Mouse (Mus musculus) Patski (cell line): ENCODE results near the gene Hras. TPM values are rescaled to one million over a fixed set of nuclear protein-coding genes. Genes with fewer than 3 reads are reported as not detected.
A peak's percentile ranks its signal among the peaks of the same experiment; 100 is the strongest.

ENCODE experiments used
- ATAC-seq: fragments of 100-300 bp; one replicate; pipeline ENCODE4 v1.8.0; 2021
- CTCF ChIA-PET: fragments of 350-600 bp; sonication (Branson Sonifier 250); formaldehyde crosslinking; loops from one replicate; lab custom pipeline; 2022; ENCODE audit warnings: inconsistent platforms; lab: Charles Lee
- POLR2A ChIA-PET: fragments of 350-600 bp; sonication (Branson Sonifier 250); formaldehyde crosslinking; loops from one replicate; lab custom pipeline; 2022; ENCODE audit warnings: antibody characterized with exemption, inconsistent platforms; lab: Charles Lee
- DNase-seq: peaks from one replicate; pipeline ENCODE4 v3.0.0-alpha.2; 2011; ENCODE audit warnings: low read depth, low spot score
- H3K27me3 ChIP-seq: fragments of 371-371 bp; one replicate; pipeline ENCODE4 v1.5.1; 2021
- CTCF ChIP-seq: fragments of 100-300 bp; IDR thresholded peaks from one replicate; pipeline ENCODE4 v1.5.1; 2021
- in situ Hi-C: fragments of 300-500 bp; cut with MboI; formaldehyde crosslinking; loops from 3 replicates; pipeline ENCODE4 v1.11.1; 2018; ENCODE audit warnings: low pct_unique_long_range_greater_than_20kb, mixed read lengths
- polyA plus RNA-seq: library from polyadenylated mRNA; unstranded; gene quantifications from one replicate; pipeline ENCODE4 v1.2.3, GENCODE M21; 2021

The Hras gene
- polyA plus RNA-seq, 1 experiment from 2014 or later = 80.1 TPM

DNA sequence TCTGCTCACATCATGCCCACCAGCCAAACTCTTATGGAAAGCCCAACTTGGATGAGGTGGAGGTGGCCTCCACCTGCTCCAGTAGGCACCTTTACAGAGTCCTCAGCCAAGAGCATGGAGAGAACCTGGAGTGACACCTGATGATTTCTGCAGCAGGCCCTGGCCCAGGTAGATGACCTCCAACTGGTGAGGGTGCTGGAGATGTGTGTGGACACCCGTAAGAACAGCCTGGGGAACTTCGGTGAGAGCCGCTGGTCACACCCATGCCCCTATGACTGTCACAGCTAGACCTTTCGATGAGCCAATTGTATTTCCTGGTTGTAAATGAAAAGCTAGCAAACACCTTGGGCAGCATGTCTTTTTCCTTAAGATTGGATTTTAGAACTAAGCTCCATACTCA lies 4.3 kb upstream of the Hras start:
- in situ Hi-C loops = no loop called here

DNA sequence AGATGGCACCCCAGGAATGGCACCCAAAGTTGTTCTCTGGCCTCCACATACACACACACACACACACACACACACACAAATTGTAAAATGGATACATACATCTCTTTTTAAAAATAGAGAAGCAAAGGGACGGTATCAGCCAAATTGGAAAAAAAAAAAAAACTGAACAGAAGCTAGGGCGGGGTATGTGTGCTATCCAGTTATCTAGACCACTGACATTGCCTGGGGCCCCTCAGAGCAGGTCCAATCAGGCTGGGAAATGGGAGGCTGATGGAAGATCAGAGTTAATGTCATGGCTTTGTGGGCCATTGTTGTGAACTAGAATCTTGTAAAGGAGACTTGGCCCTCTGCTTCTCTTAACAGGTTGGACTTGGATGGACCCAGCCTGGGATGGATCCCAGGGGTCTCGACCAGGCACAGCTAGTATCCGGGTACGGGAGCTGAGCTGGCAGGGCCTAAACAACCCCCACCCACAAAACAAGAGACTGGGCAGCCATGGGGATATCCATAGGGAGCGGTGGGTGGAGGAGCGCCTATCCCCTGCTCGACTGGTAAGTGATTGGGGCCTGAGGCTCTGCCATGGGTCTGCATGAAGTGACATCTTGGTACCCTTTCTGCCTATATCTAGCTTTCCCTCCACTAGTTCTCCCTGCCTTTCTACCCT lies 2.9 kb upstream of the Hras start:
- no peak for TF ChIP-seq CTCF
- no peak for DNase-seq
- no peak for ATAC-seq
- in situ Hi-C loops = no loop called here
- CTCF ChIA-PET = interaction anchor here (1.1 kb wide), 1 partner anchor 37 kb away, joined by 3 read pairs; no protein-coding TSS in a partner anchor
- H3K27me3 ChIP-seq = no peaks in the 10 kb centered on the region
- POLR2A ChIA-PET = interaction anchor here (3.1 kb wide), 1 partner anchor 19 kb away, joined by 14 read pairs; the partner anchor contains the start of gene Rassf7

More for the DNA sequence above, 4.3 kb upstream of the Hras start:
- ChIA-PET CTCF (no interaction called here), POLR2A (no interaction called here)
- no peak for TF ChIP-seq CTCF
- ATAC-seq = no peak
- no peaks in the 10 kb centered on the region for H3K27me3 ChIP-seq
- DNase-seq = no peak

DNA sequence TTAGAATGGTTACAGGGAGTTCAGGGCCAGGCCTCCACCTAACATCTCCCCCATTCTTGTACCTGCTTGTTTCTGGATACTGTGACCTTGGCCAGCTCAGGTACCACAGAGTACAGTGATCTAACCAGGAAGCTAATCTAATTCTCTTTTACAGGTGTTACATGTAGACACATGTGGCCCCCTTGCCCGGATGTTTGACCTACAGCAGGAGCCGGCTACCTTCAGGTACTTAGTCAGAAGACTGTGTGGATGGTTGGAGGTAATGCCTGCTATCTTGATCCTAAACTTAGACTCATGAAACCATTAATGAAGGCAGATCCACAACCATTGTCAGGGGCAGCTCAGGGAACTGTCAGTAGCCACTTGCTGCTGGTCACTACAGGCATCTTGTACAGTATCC lies 1.9 kb upstream of the Hras start:
- no peaks in the 10 kb centered on the region for H3K27me3 ChIP-seq
- ChIA-PET POLR2A (interaction anchor here (3.1 kb wide), 1 partner anchor 20 kb away, joined by 14 read pairs; the partner anchor contains the start of gene Rassf7), CTCF (interaction anchor here (1.1 kb wide), 1 partner anchor 38 kb away, joined by 3 read pairs; no protein-coding TSS in a partner anchor)
- in situ Hi-C loops = no loop called here
- no peak for DNase-seq
- no peak for TF ChIP-seq CTCF
- ATAC-seq = no peak

DNA sequence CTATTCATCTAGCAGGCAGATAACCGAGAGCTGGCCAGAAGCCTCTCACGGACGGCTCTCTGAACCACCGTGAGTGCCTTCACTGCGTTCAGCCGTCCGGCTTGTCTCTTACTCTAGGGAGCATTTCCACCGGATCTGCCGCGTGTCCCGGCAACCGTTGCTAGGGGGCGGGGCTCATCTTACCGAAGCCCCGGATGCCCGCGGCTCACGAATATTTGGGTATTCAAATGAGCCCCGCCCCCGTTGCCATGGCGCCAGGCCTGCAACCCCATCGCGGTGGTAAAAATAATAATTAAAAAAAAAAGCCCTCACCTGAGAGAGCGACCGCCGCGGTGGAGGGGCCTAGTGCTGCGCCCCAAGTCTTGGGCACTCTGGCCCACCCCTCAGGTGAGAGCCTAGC lies 1.0 kb upstream of the Hras start:
- TF ChIP-seq CTCF = no peak
- ChIA-PET CTCF (no interaction called here), POLR2A (interaction anchor here (0.9 to 3.1 kb wide), 4 partner anchors 16 to 221 kb away, joined by 4 to 14 read pairs (median 4); partner anchors contain the start of gene Rassf7)
- ATAC-seq (peak; percentile 24), DNase-seq (peak; percentile 46)
- in situ Hi-C loops = no loop called here
- no peaks in the 10 kb centered on the region for H3K27me3 ChIP-seq

DNA sequence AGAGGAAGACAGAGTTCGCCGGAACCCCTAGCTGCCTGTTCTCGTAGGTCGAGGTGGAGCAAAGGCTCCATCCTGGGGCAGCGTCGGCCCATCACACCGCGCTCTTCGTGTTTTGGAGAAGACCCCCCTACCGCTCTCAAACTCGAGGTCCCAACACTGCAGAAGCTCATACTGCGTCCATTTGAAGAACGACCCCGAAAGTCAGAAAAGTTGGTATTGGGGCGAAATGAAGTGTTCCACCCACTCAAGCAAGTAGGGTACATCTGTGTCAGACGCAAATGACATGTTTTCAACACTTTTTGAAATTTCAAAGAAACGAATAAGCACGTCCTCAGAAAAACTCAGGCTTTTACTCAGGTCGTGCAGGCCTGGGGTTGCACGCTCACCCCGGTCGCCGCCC lies 604 bp upstream of the Hras start:
- no peaks in the 10 kb centered on the region for H3K27me3 ChIP-seq
- ChIA-PET POLR2A (interaction anchor here (0.9 to 3.1 kb wide), 4 partner anchors 16 to 221 kb away, joined by 4 to 14 read pairs (median 4); partner anchors contain the start of gene Rassf7), CTCF (no interaction called here)
- no peak for TF ChIP-seq CTCF
- peak; percentile 11 for ATAC-seq
- in situ Hi-C loops = no loop called here
- DNase-seq = no peak

DNA sequence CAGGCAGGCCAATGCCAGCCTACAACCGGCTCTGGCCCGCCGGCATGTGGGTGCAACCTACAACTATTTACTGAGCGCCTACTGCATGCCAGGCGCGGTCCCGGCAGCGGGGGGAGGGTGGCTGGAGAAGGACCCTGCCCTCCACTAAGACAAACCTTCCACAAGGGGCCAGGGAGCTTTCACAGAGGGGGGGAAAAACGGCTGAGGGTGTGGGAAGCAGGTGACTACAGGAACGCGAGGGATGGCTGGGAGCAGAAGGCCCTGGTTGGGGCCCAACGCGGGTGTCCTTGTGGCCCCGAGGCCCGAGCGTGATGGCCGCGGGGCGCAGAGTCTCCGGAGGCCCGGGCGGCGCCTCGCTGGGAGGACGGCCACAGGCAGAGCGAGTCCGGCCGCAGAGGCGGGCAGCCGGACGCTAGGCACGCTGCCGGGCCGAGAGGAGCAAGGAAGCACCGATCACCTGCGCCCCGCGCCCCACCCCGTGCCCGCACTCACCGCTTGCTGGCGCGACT lies 403 bp downstream of the Hras start:
- TF ChIP-seq CTCF = no peak
- CTCF ChIA-PET = interaction anchor here (2.5 kb wide), 1 partner anchor 17 kb away, joined by 6 read pairs; no protein-coding TSS in a partner anchor
- ATAC-seq = peak; percentile 36
- H3K27me3 ChIP-seq = no peaks in the 10 kb centered on the region
- in situ Hi-C loops = no loop called here
- no peak for DNase-seq
- POLR2A ChIA-PET = interaction anchor here (0.6 to 1.9 kb wide), 8 partner anchors 24 to 709 kb away, joined by 3 to 5 read pairs (median 4); partner anchors contain the start of gene Phrf1

DNA sequence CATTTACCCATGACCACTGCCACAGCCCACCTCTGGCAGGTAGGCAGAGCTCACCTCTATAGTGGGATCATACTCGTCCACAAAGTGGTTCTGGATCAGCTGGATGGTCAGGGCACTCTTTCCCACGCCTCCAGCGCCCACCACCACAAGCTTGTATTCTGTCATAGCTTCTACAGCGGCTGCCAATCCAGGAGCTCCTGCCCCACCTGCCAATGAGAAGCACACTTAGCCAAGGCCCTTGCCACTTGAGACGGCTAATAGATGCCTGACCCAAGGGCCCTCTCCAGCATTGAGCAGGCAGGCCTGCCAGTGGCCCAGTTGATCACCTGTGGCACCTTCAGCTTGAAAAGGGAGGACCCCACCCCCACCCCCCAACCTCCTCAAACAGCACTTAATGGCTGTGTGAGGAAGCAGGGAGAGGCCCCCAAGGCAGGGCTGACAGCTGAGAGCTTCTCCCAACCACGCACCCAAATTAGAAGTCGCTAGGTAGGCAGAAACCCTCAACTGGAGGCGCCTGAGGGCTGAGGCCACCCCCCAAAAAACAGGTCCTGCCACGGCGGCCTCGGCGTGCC lies 943 bp downstream of the Hras start:
- in situ Hi-C loops = no loop called here
- no peak for DNase-seq
- TF ChIP-seq CTCF = no peak

DNA sequence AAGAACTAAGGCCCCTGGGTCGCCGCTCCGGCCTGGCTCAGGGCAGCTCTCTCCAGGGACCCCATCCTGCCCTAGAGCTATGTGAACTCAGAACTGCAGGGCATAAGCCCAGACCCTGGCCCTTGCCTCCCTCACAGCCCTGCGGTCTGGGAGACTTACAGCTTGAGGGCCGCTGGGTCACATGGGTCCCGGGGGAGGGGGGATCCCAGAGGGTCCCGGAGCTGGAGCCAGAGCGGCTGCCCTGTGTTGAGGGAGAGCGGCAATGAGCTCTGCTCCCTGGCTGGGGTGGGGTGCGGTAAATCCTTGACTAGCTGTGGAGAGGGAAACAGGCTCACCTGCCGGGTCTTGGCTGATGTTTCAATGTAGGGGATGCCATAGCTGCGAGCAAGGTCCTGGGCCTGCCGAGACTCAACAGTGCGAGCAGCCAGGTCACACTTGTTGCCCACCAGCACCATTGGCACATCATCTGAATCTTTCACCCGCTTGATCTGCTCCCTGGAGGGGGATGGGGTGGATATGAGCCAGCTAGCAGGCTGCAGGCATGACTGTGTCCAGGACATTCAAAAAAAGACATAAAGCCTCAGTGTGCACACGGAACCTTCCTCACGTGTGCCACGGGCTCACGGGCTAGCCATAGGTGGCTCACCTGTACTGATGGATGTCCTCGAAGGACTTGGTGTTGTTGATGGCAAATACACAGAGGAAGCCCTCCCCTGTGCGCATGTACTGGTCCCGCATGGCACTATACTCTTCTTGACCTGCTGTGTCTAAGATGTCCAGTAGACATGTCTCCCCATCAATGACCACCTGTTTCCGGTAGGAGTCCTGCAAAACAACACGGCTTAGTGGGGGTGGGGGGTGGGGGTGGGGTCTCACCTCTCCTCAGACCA lies 1.8 kb downstream of the Hras start:
- ChIA-PET POLR2A (interaction anchor here (0.6 to 1.6 kb wide), 3 partner anchors 25 to 69 kb away, joined by 3 to 5 read pairs (median 4); partner anchors contain the start of gene Phrf1), CTCF (interaction anchor here (2.5 kb wide), 1 partner anchor 16 kb away, joined by 6 read pairs; no protein-coding TSS in a partner anchor)
- in situ Hi-C loops = no loop called here
- no peaks in the 10 kb centered on the region for H3K27me3 ChIP-seq
- DNase-seq (no peak), ATAC-seq (no peak)
- TF ChIP-seq CTCF = no peak

More for the DNA sequence above, 943 bp downstream of the Hras start:
- no peaks in the 10 kb centered on the region for H3K27me3 ChIP-seq
- CTCF ChIA-PET = interaction anchor here (2.5 kb wide), 1 partner anchor 17 kb away, joined by 6 read pairs; no protein-coding TSS in a partner anchor
- POLR2A ChIA-PET = interaction anchor here (0.6 to 1.9 kb wide), 8 partner anchors 24 to 144 kb away, joined by 3 to 5 read pairs (median 4); partner anchors contain the start of gene Phrf1
- ATAC-seq = no peak

DNA sequence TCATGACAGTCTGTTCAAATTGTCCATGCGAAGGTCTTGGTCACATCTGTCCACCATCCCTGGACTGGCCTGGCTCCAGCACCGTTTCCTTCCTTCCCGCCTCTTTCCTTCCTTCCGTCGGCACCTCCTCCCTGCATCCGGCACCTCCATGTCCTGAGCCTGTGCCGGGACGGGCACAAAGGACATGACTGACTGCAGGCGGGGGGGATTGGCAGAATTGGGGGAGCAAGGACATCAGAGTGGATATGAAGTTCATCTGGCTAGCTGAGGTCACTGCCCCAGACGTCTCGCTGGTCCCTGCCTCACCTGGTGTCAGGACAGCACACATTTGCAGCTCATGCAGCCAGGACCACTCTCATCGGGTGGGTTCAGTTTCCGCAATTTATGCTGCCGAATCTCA lies 2.8 kb downstream of the Hras start:
- in situ Hi-C loops = no loop called here
- no peaks in the 10 kb centered on the region for H3K27me3 ChIP-seq
- DNase-seq = no peak
- POLR2A ChIA-PET = no interaction called here
- TF ChIP-seq CTCF = no peak
- CTCF ChIA-PET = interaction anchor here (2.5 kb wide), 1 partner anchor 15 kb away, joined by 6 read pairs; no protein-coding TSS in a partner anchor
- no peak for ATAC-seq

DNA sequence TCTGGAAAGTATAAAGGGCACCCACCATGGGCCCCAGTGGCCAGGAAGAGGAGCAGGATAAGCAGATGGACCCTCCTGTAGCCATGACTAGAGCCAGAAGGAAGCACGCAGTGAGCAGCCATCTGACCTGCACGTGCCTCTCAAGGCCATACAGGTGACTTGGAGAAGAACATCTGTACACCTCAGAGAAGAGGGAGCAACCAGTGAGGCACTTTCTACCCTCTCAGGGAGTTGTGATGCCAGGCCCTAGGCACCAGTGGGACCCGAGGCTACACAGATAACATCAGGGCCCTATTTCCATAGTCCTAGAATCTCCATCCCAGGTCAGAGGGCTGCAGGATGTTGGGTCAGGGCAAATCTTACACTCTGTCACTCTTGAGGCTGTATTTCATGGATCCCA lies 3.6 kb downstream of the Hras start:
- ATAC-seq = no peak
- DNase-seq = no peak
- CTCF ChIA-PET = no interaction called here
- POLR2A ChIA-PET = no interaction called here
- in situ Hi-C loops = no loop called here
- H3K27me3 ChIP-seq = no peaks in the 10 kb centered on the region
- no peak for TF ChIP-seq CTCF
